Mouse (Mus musculus) forebrain, embryonic 11.5 days (tissue): ENCODE data around the gene Igtp. TPM values are rescaled to one million over a fixed set of nuclear protein-coding genes. Genes with fewer than 3 reads are reported as not detected.

Experiments
- polyA plus RNA-seq: library from polyadenylated mRNA; unstranded; fragments of >200 nt; fragmentation: Nextera tagmentation; extraction: Ambion mirVana; gene quantifications from 2 replicates; pipeline ENCODE4 v1.2.1, GENCODE M21; 2014

The Igtp gene
- polyA plus RNA-seq, 1 experiment from 2014 or later = 2.0 TPM

Other genes starting within 250 kb of the Igtp start
- gene Larp1, start 190.5 kb upstream of the Igtp start, polyA plus RNA-seq = 20.5 and 22.3 TPM in 2 replicates
- not detected in 2 replicates for gene Gm12248, start 106.4 kb upstream of the Igtp start, polyA plus RNA-seq
- gene Cnot8, start 95.4 kb upstream of the Igtp start, polyA plus RNA-seq = 95.8 and 103 TPM in 2 replicates
- 27.4 and 27.7 TPM in 2 replicates for gene Gemin5, start 31.0 kb upstream of the Igtp start, polyA plus RNA-seq
- 119 TPM in 2 replicates for gene Mrpl22, start 27.9 kb upstream of the Igtp start, polyA plus RNA-seq
- 0.28 and 0.47 TPM in 2 replicates for gene Irgm2, start 62 bp downstream of the Igtp start, polyA plus RNA-seq
- 0.08 TPM in 1 of 2 replicates, not detected in the other for gene 4930438A08Rik, start 75.2 kb downstream of the Igtp start, polyA plus RNA-seq
- 17.4 and 20.0 TPM in 2 replicates for gene Zfp692, start 107.5 kb downstream of the Igtp start, polyA plus RNA-seq
- gene Zfp672, start 130.8 kb downstream of the Igtp start, polyA plus RNA-seq = 30.6 and 33.2 TPM in 2 replicates
- 36.7 and 41.0 TPM in 2 replicates for gene Sh3bp5l, start 131.2 kb downstream of the Igtp start, polyA plus RNA-seq
- gene Lypd8, start 179.5 kb downstream of the Igtp start, polyA plus RNA-seq = not detected in 2 replicates
- not detected in 2 replicates for gene 1810065E05Rik, start 221.6 kb downstream of the Igtp start, polyA plus RNA-seq
- not detected in 2 replicates for gene Gm12253, start 233.0 kb downstream of the Igtp start, polyA plus RNA-seq